Mouse (Mus musculus): ENCODE results near the gene Klhl35.

DNA sequence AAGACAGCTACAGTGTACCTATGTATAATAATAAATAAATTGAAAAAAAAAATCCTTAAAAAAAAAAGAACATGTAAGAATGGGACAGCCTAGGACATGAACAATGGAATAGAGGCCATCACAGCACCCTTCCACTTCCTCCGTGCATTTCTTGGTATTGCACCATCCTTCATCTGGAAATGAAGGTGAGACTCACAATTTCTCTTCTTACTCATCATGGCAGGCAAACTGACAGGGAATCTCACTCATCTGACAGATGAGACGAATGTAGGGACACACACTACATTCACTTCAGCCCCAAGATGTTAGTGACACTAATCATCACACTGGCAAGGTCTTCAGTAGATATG, 9.7 kb downstream of the Klhl35 start:
- TF ChIP-seq CTCF (IDR thresholded peaks at IDR 0.05) (no peak), EP300 (IDR thresholded peaks at IDR 0.05; ENCODE audit: insufficient read depth, low read depth, low read length) (no peak), POLR2A (IDR thresholded peaks at IDR 0.05; ENCODE audit: insufficient read depth, low read depth, low read length) (no peak)

Data from heart, adult 2 months (tissue).